Mouse (Mus musculus) A20 (cell line): Measurements from ENCODE around the gene Plgrkt.
A peak's percentile ranks its signal among the peaks of the same experiment; 100 is the strongest.
"Not testable (repeated sequence)": the region's sequence is repeated elsewhere in the genome, so short reads cannot be mapped to it uniquely, and the experiment has no call there.

Experiments used
- DNase-seq: peaks from one replicate; pipeline ENCODE4 v3.0.0-alpha.2; 2011; ENCODE audit warnings: low read depth, low spot score

The Plgrkt gene

DNA sequence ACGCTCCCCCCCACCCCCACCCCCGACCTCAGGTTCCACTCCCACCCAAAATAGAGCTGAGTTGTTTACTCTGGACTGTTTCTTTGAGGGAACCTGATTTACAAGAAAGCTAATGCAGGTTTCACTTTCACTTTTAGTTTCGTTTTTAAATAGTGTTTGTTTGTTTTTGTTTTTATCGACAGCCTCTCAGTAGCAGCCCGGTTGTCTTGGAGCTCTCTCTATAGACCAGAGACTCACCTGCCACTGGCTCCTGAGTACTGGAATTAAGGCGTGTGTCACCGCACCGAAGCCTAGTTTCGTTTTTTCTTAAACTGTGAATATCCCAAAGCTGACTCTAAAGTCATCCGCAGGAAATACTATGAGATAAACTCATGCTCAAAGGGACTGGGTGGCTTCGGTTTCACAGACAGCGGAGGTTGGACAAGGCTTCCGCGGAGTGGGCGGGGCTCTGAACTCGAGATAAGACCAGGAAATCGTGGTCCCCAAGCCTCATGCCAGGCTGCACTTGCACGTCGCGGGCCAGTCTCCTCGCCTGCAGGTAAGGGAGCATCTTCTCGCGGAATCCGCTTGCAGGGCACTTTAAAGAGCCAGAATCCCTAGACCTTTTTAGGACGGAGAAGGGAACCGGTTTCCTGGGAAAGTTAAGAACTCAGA lies at the start of gene Plgrkt, which contains the start of gene Cd274:
TSS of gene Plgrkt (minus strand) at position 422 of the 654 bp plus-strand sequence.
TSS of gene Cd274 (plus strand) at position 487 of the 654 bp plus-strand sequence.
- peak; percentile 95 for DNase-seq

DNA sequence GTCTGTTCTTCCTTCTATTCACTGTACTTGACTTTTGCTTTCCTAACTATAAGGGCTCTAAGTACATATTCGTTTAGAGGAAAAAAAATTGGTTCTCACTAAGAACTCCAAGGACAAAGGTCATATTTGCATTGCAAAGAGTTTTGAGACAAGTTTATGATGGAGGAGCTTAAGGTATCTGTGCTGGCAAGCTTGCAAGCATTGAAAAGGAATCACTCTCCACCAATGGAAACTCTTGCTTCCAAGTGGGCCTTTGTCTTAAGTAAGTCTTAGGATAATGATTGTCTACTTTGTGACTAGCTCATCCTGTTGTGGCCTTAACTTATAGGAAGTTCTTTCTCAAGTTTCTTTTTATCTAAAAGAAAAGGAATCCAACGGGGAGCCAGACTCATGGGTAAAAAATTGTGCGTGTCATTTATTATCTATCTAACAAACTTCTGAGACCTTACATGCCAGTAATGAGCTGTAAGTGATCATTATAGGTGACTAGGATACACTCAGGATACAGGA lies 49.3 kb upstream of the Plgrkt start:
- no peak for DNase-seq

DNA sequence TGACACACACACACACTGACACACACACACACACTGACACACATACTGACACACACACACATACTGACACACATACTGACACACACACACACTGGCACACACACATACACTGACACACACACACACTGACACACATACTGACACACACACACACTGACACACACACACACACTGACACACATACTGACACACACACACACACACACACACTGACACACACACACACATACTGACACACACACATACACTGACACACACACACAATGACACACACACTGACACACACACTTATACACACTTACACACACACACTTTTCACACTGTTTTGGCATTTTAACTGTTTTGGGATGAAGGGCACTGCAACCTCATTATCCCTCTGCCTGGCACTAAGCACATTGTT lies 47.7 kb upstream of the Plgrkt start:
- not testable (repeated sequence) for DNase-seq

DNA sequence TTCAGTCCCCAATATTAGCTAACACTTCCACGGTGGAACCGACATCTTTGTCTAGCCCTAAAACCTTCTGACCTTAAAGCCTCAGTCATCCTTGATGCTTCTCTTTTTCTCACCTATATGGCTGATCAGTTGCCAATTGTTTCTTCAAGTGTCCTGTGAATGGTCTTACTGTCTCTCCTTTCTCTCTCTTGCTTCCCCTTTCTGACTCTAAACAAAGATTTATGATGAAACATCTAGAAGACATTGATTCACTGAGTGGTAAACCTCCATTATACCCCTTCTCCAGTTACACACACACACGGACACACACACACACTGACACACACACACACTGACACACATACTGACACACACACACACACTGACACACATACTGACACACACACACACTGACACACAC lies 47.3 kb upstream of the Plgrkt start:
- DNase-seq: peak; percentile 19

DNA sequence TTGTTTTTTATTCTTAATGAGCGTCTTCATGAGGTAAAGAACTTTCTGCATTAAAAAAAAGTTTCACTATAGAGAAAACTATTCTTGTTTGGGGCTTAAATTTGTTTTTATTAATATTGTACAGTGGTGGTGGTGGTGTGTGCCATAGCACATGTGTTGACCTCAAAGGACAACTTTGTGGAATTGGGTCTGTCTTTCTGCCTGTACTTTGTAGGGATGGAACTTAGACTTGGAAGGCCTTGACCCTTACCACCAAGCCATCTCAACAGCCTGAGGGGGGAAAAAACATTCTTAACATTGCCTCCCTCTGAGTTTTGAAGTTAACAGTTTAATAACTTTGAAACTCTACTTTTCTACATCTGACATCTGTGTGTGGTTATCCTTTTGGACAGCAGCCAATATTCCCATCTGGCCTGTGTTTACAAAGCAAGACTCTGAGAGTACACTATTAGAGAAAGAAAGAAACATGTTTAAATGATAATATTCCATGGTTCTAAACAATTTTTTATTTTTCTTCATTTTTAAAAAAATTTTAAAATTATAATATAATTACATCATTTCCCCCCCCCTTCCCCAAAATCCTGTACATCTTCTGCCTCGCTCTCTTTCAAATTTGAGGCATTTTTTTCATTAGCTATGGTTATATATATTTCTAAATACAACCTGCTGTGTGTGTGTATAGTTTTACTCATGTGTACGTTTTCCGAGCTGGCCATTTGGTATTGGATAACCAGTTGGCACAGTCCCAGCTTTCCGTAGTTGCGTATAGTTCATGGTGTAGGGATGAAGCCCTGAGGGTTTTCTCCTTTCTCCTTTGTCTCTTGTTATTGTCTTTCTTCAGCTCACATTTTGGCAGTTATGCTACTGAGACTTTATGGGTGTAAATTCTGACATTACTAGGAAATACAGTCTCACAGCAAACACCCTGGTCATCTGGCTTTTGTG lies 45.6 kb upstream of the Plgrkt start:
- no peak for DNase-seq

DNA sequence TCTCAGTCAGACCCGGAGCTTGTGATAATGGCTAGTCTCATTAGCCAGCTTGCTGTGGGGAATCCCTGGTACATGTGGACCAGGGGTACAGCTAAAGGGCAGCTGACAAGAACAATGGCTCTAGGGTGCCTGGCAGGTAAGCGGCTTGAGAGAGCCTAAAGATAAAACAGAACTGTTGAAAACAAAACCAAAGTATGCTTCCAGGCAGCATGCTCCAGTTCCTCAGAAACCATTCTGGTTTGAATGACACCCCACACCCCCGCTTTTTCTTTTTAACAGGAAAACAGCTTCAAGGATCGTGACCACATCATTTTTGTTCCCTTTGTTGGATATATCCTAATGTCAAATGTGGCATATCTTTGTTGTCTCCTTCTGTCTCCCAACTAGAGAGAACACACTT lies 43.4 kb upstream of the Plgrkt start, which contains the start of gene Pdcd1lg2:
TSS of gene Pdcd1lg2 (plus strand) at position 301 of the 400 bp plus-strand sequence.
- no peak for DNase-seq

DNA sequence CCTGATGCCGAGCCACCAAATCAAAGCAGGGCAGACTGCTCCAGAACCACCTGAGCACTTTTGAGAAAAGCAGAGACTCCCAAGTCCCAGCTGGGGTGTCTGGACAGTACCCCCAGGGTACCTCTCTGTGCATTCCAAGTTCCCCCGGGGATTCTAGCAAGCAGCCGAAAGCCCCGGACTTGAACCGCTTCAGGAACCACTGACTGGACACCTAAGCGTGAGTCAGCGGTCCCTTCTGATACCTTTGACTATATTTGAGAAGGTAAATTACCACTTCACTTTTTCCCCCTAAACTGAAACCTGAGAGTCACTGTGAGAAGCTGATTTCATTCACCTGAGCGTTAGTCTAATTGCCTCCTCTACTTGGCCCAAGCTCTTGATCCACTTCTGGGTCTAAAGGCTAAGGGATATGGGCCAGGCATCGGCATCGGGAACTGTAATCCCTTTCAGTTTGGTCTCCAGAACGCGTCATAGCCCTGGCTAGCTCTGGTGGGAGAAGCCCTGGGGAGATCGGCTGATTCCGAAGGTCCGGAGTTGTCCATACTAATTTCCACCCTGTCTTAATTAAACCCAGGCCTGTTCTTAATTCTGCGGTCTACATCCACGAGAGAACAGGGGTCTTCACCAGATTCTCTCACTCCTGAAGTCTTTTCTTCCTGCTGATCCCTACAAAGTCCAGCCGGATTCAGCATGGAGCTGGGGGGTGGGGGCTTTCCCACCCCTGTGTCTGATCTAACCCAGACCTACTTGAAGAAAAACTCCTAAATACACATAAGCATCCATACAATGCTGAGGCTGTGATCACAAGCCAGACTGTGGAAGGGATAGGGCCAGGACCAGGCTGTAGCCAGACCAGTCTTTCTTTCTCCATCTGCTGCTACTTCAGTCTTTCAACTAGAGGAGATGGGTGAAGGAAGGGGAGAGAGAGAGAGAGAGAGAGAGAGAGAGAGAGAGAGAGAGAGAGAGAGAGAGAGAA lies 39.1 kb upstream of the Plgrkt start:
- no peak for DNase-seq

DNA sequence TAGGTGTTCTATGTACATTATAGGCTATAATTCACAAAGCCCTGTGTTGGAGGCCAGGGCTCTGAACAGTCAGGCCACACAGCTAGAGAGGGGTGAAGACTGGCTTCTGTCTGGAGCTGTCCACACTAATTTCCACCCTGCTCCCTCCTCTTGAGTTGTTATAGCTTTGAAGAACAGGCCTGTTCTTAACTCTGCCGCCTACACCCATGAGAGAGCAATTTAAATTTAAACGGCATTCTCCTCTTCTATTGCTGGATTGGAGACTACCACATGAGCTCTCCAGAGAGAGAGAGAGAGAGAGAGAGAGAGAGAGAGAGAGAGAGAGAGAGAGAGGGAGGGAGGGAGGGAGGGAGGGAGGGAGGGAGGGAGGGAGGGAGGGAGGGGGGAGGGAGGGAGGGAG lies 38.2 kb upstream of the Plgrkt start:
- DNase-seq: no peak

DNA sequence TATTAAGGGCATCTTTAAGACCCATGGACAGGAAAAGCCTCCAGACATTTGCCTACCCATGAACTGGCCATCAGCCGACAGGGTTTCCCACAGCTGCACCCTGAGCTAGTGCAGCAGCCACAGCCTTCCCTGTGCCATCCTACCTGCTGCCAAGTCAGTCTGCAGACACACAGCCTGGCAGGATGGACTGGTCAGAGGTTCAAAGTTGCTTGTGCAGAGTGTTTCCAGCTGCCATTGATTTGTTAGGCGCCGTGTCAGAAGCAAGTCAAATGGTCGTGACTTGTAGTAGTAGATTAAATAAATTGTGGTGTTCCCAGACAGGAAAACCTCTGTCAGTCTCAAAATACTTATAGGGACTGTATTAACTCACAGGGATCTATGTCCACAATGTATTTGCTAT lies 36.1 kb upstream of the Plgrkt start:
- DNase-seq: no peak

DNA sequence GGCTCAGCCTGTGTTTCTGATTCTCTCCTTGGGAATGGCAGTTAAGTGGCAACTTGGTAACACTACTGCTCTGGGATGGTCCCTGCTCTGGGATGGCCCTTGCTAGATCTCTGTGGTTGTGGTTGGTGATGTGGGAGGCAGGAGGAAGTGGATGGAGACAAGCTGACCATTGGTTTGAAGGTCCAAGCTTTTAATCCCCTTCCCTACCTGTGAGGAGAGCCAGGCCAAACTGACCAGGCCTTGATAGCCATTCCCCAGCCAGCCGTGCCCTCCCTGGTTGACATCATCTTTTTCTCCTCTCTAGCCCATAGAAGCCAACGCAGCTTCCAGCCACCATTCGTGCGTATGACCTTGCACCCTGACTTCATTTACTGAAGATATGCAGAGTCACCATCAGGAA lies 35.4 kb upstream of the Plgrkt start:
- DNase-seq: no peak

DNA sequence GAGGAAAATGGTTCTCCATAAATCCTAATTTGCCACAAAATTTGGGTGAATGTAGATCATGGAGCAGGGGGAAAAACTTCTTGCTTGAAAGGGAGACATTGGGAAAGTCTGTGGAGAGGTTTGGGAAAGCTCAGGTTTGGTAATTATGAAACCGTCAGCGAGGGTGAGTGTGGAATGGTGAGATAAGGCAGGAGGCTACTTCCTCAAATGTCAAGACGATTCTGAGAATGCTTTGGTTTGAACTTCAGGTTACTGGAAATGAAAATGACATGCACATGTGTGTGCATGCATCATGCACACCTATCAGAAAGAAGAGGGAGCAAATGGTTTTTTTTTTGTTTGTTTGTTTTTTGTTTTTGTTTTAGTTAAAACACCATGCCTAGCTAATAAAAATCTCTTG lies 33.3 kb upstream of the Plgrkt start:
- DNase-seq: no peak

DNA sequence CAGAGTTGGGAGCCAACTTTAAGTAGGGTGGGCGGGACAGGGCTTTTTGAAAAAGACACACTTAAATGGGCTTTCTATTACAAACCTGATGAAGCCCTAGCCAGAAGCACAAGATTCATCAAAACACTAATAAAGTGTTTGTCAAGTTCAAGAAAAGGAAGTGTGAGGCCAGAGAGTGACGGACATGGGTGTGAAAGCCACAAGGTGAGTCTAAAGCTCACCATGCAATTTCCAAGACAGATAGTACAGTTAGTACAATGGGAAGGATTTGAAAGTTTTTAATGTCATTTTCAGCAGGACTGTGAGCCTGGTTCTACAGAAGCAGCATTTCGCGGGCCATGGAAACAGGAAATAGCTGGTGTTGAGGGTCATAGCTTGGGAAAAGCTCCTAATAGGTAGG lies 32.6 kb upstream of the Plgrkt start:
- no peak for DNase-seq

DNA sequence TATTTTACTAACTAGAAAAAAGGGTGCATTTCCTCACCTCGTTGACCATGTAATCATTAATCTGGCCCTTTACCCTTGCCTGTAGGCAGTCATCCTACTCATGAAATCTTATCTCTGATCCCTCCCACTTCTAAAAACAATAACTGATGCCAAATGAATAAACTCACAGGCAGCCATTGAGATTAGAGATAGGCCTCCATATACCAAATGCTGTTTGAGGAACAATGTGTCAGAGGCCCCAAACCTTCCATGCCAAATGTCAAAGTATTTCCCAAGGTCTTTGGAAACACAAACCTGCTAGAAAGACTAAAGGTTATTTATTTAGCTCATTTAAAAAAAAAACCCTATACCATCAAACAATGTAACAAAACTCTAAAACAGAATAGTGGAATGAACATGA lies 29.2 kb upstream of the Plgrkt start:
- DNase-seq: no peak

DNA sequence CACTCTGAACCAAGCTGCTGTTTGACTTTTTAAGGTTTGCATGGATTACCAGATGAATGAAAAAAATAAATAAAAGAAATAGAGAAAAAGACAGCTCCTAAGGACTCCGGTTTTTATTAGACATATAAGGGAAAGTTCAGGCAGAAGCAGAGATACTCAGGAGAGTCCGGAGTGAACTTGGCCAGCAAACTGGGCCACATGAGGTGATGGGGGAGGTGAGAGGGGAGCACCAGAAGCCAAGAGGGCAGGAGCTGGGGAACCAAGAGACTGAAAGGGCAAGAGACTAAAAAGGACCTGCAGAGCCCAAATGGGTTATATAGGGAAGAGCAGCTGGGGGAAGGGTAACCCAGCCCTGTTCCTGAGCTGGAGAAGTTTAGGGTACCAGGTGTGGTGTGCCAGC lies 27.5 kb upstream of the Plgrkt start:
- no peak for DNase-seq

DNA sequence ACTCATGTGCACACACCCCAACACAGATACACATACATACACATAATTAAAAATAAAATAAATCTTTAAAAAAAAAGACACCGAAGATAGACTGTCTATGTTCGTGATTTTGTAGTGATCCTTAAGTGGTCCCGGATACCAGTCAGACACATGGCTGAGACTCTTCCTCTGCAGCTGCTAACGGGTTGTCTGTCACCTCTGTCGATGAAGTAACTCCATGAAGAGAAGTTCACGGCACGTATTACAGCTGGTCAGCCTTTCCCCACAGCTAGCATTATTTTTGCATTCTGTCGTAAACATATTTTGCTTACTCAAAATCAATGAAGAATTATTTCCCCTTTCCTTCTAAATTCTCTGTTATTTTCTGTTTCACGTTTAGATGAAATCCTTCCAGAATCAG lies 26.1 kb upstream of the Plgrkt start:
- no peak for DNase-seq

DNA sequence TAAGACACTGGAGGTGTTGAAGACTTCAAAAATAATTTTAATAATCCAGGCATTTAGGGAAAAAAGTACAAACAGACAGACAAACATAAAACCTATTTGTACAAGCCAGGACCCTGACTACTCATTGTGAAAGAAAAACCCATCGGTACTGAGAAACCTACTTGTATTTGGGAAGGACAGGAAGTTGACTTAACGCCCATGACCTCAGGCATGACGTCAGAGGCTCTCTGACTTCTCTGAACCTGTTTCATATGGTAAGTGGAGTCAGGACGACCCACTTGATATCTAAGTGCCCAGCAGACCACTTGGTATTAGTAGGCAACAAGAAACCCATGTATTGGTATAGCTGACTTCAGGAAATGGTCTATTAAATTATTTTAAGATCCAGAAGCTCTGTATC lies 24.1 kb upstream of the Plgrkt start:
- DNase-seq: no peak

DNA sequence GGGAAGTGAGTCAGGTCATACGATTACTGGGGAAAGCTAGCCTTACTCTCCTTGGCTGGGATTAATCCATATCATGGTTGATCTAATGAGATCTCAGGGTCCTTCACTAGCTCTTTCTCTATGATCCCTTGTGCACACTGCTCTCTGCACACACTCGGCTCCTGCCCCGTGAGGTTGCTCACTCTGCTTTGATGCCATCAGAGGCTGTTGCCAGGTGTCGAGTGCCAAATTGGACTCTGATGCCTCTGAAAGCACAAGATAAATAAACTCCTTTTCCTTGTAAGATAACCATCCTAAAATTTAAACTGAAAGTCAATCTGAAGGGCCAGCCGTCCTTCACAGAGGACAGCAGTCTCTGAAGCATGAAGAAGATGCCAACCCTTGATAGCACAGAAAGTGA lies 23.3 kb upstream of the Plgrkt start:
- no peak for DNase-seq

DNA sequence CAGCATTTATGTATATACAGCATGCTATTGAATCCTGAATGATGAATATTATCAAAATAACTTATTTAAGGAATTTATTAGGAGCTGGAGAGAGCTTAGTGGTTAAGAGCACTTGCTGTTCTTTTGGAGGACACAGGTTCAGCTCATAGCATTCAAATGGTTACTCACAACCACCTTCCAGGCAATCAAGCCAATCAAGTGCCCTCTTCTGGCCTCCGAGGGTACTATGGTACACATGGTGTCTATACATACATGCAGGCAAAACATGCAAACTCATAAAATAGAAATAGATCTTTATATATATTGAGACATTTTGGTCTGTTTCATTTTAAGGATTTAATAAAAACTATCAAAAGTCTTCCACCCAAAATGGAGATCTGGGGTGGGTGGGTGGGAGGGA lies 21.6 kb upstream of the Plgrkt start:
- peak; percentile 42 for DNase-seq

DNA sequence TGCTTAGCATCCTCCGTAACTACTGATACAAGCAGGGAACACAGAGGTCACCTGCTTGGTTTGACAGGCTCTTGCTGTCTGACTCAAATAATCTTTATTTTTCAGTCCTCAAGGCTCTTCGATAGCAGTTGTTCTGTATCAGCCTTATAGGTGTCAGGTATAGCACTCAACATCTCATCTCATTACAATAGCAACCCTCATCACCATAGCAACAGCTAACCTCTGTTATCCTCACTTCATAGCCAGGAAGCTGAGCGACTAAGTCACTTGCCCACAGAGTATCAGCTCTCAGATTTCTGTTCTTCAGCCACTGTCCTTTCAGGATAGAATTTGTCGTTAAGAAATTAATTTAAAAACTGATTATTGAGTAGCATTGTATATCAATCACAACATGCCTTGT lies 18.6 kb upstream of the Plgrkt start:
- DNase-seq: no peak

DNA sequence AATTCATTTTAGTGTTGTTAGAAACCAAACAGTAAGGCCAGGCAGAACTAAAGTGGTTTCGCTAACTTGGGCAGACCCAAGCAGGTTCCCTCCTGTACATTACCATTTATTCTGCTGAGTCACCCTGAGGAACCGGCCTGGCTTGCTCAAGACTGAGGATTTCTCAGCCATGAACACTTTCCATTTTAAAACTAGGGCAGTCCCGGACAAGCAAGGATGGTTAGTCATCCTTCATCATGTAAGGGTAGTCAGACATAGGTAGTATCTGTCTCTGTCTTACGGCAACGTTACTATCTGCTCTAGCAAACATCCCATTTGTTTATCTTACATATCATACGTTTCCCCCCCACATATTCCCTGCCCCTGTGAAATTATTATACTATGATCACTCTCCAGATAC lies 17.8 kb upstream of the Plgrkt start:
- no peak for DNase-seq

DNA sequence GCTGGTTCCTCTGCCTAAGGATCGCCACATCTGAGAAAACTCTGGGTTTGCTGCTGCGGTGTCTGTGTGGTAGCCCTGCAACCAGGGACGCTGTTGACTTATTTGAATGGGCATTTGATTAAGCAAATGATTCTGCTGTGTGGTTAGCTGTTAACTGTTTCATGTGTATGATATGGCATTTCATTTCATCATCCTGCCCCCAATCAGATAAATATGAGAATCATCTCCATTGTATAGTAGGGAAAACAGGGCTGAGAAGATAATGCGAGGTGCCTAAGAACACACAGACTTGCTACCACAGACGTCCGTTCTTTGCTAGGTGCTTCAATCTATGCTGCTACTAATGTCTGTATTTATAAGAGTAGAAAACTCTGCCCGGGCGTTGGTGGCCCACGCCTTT lies 17.2 kb upstream of the Plgrkt start:
- no peak for DNase-seq

DNA sequence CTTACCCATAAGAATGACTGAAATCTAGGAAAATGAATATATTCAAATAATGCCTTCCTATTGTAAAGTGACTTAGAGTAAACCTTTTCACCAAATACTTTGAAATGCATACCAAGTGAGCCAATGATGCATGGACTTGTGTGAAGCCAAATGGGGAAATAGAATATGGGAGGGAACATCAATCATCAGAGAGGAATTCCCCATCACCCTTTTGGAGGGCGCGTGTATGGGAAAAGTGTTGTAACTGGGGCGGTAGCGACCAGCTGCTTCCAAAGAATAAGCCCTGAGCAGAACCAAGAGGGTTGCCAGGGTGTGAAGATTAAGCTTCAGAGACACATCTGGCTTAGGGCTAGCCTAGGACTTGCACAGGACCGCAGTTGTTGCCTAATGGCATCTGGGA lies 16.2 kb upstream of the Plgrkt start:
- no peak for DNase-seq
